Mouse (Mus musculus): ENCODE measurements around the gene Cer1. TPM values are rescaled to one million over a fixed set of nuclear protein-coding genes. Genes with fewer than 3 reads are reported as not detected.

Cer1 gene
- not detected in 2 replicates for polyA plus RNA-seq (2014; fragmentation: Nextera tagmentation; extraction: Ambion mirVana)

- no peaks in the 10 kb centered on the region for H3K27me3 ChIP-seq (replicated peaks; ENCODE audit: control insufficient read depth, insufficient read depth, low read length)
- H3K9ac ChIP-seq (ENCODE audit: low read depth, low read length), result no peak within 1 kb of the TSS
- no peak within 1 kb of the TSS for H3K4me3 ChIP-seq (ENCODE audit: low read depth, low read length)
- no peaks in the 10 kb centered on the region for H3K36me3 ChIP-seq (ENCODE audit: control insufficient read depth, insufficient read depth, low read length)
- H3K4me2 ChIP-seq, result no peak within 1 kb of the TSS
- no peaks in the 10 kb centered on the region for H3K9me3 ChIP-seq (ENCODE audit: control insufficient read depth, low read length)
- WGBS, result 65% methylated on average over 19 of the region's 19 CpGs
- no peak within 1 kb of the TSS for H3K27ac ChIP-seq (ENCODE audit: low read depth, low read length)
- no peak for ATAC-seq (replicated peaks; ENCODE audit: low FRiP score)
- DNase-seq (ENCODE audit: low spot score), result no peak
- H3K4me1 ChIP-seq (replicated peaks; ENCODE audit: control insufficient read depth, insufficient read depth, low read length), result no peaks in the 10 kb centered on the region
Measured at GRCm38 (mm10) chr4:82884636-82885534, at the start of gene Cer1. Cer1 (minus strand) TSS chr4:82885148.

- H3K27ac ChIP-seq (ENCODE audit: low read depth, low read length), result no peak overlapping the region
- no peaks in the 10 kb centered on the region for H3K4me1 ChIP-seq (replicated peaks; ENCODE audit: control insufficient read depth, insufficient read depth, low read length)
- H3K36me3 ChIP-seq (ENCODE audit: control insufficient read depth, insufficient read depth, low read length), result no peaks in the 10 kb centered on the region
- H3K9ac ChIP-seq (ENCODE audit: low read depth, low read length), result no peak overlapping the region
- no peak overlapping the region for H3K4me2 ChIP-seq
- 0 out of 2 replicates have a peak, but pooled peaks have one; percentile 53 for ATAC-seq (replicated peaks; ENCODE audit: low FRiP score)
- H3K9me3 ChIP-seq (ENCODE audit: control insufficient read depth, low read length), result no peaks in the 10 kb centered on the region
- DNase-seq (ENCODE audit: low spot score), result no peak
- no peak overlapping the region for H3K4me3 ChIP-seq (ENCODE audit: low read depth, low read length)
- H3K27me3 ChIP-seq (replicated peaks; ENCODE audit: control insufficient read depth, insufficient read depth, low read length), result no peaks in the 10 kb centered on the region
- 24% methylated on average over 5 of the region's 5 CpGs for WGBS
Measured at GRCm38 (mm10) chr4:82934308-82934707, 49.4 kb upstream of the Cer1 start.

- peak; percentile 45 for DNase-seq (ENCODE audit: low spot score)
- ATAC-seq (replicated peaks; ENCODE audit: low FRiP score), result no peak; the same call in 1 of the 2 replicates
- Histone ChIP-seq H3K4me1 (replicated peaks; ENCODE audit: control insufficient read depth, insufficient read depth, low read length) (no peaks in the 10 kb centered on the region), H3K9me3 (ENCODE audit: control insufficient read depth, low read length) (no peaks in the 10 kb centered on the region), H3K4me3 (ENCODE audit: low read depth, low read length) (peak overlapping the region; percentile 27; the same call in 1 of the 2 replicates), H3K9ac (ENCODE audit: low read depth, low read length) (no peak overlapping the region), H3K27ac (ENCODE audit: low read depth, low read length) (no peak overlapping the region), H3K4me2 (peak overlapping the region; percentile 51), H3K27me3 (replicated peaks; ENCODE audit: control insufficient read depth, insufficient read depth, low read length) (no peaks in the 10 kb centered on the region), H3K36me3 (ENCODE audit: control insufficient read depth, insufficient read depth, low read length) (no peaks in the 10 kb centered on the region)
- WGBS, result 19% methylated on average over 14 of the region's 14 CpGs
Measured at GRCm38 (mm10) chr4:82933698-82934210, 48.8 kb upstream of the Cer1 start.

GRCm38 (mm10) chr4:82930079-82930478 is 45.1 kb upstream of the Cer1 start:
- H3K9me3 ChIP-seq (ENCODE audit: control insufficient read depth, low read length), result no peaks in the 10 kb centered on the region
- H3K27me3 ChIP-seq (replicated peaks; ENCODE audit: control insufficient read depth, insufficient read depth, low read length), result no peaks in the 10 kb centered on the region
- no peak for DNase-seq (ENCODE audit: low spot score)
- no peak overlapping the region for H3K4me3 ChIP-seq (ENCODE audit: low read depth, low read length)
- ATAC-seq (replicated peaks; ENCODE audit: low FRiP score), result no peak
- no peak overlapping the region for H3K9ac ChIP-seq (ENCODE audit: low read depth, low read length)
- H3K27ac ChIP-seq (ENCODE audit: low read depth, low read length), result no peak overlapping the region
- no peak overlapping the region for H3K4me2 ChIP-seq
- H3K4me1 ChIP-seq (replicated peaks; ENCODE audit: control insufficient read depth, insufficient read depth, low read length), result no peaks in the 10 kb centered on the region
- 74% methylated on average over 5 of the region's 5 CpGs for WGBS
- no peaks in the 10 kb centered on the region for H3K36me3 ChIP-seq (ENCODE audit: control insufficient read depth, insufficient read depth, low read length)

GRCm38 (mm10) chr4:82921962-82922361 is 37.0 kb upstream of the Cer1 start:
- no peak overlapping the region for H3K4me2 ChIP-seq
- H3K9me3 ChIP-seq (ENCODE audit: control insufficient read depth, low read length), result no peaks in the 10 kb centered on the region
- no peak overlapping the region for H3K9ac ChIP-seq (ENCODE audit: low read depth, low read length)
- no peak overlapping the region for H3K4me3 ChIP-seq (ENCODE audit: low read depth, low read length)
- 59% methylated on average over 4 of the region's 4 CpGs for WGBS
- ATAC-seq (replicated peaks; ENCODE audit: low FRiP score) (no peak), DNase-seq (ENCODE audit: low spot score) (no peak)
- no peak overlapping the region for H3K27ac ChIP-seq (ENCODE audit: low read depth, low read length)
- no peaks in the 10 kb centered on the region for H3K27me3 ChIP-seq (replicated peaks; ENCODE audit: control insufficient read depth, insufficient read depth, low read length)
- H3K36me3 ChIP-seq (ENCODE audit: control insufficient read depth, insufficient read depth, low read length), result no peaks in the 10 kb centered on the region
- no peaks in the 10 kb centered on the region for H3K4me1 ChIP-seq (replicated peaks; ENCODE audit: control insufficient read depth, insufficient read depth, low read length)

- Histone ChIP-seq H3K9ac (ENCODE audit: low read depth, low read length) (no peak overlapping the region), H3K36me3 (ENCODE audit: control insufficient read depth, insufficient read depth, low read length) (no peaks in the 10 kb centered on the region), H3K4me2 (no peak overlapping the region), H3K27me3 (replicated peaks; ENCODE audit: control insufficient read depth, insufficient read depth, low read length) (no peaks in the 10 kb centered on the region), H3K27ac (ENCODE audit: low read depth, low read length) (no peak overlapping the region), H3K4me3 (ENCODE audit: low read depth, low read length) (no peak overlapping the region), H3K4me1 (replicated peaks; ENCODE audit: control insufficient read depth, insufficient read depth, low read length) (no peaks in the 10 kb centered on the region), H3K9me3 (ENCODE audit: control insufficient read depth, low read length) (no peaks in the 10 kb centered on the region)
- WGBS, result 49% methylated on average over 2 of the region's 2 CpGs
- no peak for DNase-seq (ENCODE audit: low spot score)
- no peak for ATAC-seq (replicated peaks; ENCODE audit: low FRiP score)
Measured at GRCm38 (mm10) chr4:82918625-82919024, 33.7 kb upstream of the Cer1 start.

GRCm38 (mm10) chr4:82916678-82917050 is 31.7 kb upstream of the Cer1 start:
- 72% methylated on average over 5 of the region's 5 CpGs for WGBS

GRCm38 (mm10) chr4:82916003-82916677 is 31.2 kb upstream of the Cer1 start:
- Histone ChIP-seq H3K27me3 (replicated peaks; ENCODE audit: control insufficient read depth, insufficient read depth, low read length) (no peaks in the 10 kb centered on the region), H3K4me3 (ENCODE audit: low read depth, low read length) (no peak overlapping the region), H3K27ac (ENCODE audit: low read depth, low read length) (no peak overlapping the region), H3K36me3 (ENCODE audit: control insufficient read depth, insufficient read depth, low read length) (no peaks in the 10 kb centered on the region), H3K4me1 (replicated peaks; ENCODE audit: control insufficient read depth, insufficient read depth, low read length) (no peaks in the 10 kb centered on the region), H3K9me3 (ENCODE audit: control insufficient read depth, low read length) (no peaks in the 10 kb centered on the region), H3K9ac (ENCODE audit: low read depth, low read length) (no peak overlapping the region), H3K4me2 (no peak overlapping the region)
- DNase-seq (ENCODE audit: low spot score) (no peak), ATAC-seq (replicated peaks; ENCODE audit: low FRiP score) (no peak)
- WGBS, result 62% methylated on average over 14 of the region's 14 CpGs

More at GRCm38 (mm10) chr4:82916678-82917050, 31.7 kb upstream of the Cer1 start:
- Histone ChIP-seq H3K4me1 (replicated peaks; ENCODE audit: control insufficient read depth, insufficient read depth, low read length) (no peaks in the 10 kb centered on the region), H3K9ac (ENCODE audit: low read depth, low read length) (no peak overlapping the region), H3K36me3 (ENCODE audit: control insufficient read depth, insufficient read depth, low read length) (no peaks in the 10 kb centered on the region), H3K4me2 (no peak overlapping the region), H3K4me3 (ENCODE audit: low read depth, low read length) (no peak overlapping the region), H3K27ac (ENCODE audit: low read depth, low read length) (no peak overlapping the region), H3K27me3 (replicated peaks; ENCODE audit: control insufficient read depth, insufficient read depth, low read length) (no peaks in the 10 kb centered on the region), H3K9me3 (ENCODE audit: control insufficient read depth, low read length) (no peaks in the 10 kb centered on the region)
- DNase-seq (ENCODE audit: low spot score), result no peak
- no peak for ATAC-seq (replicated peaks; ENCODE audit: low FRiP score)

All from liver, embryonic 11.5 days (tissue).